Mouse (Mus musculus) layer of hippocampus, adult 18-20 months (tissue): ENCODE results near the gene Ramp3. TPM values are rescaled to one million over a fixed set of nuclear protein-coding genes. Genes with fewer than 3 reads are reported as not detected.

ENCODE experiments used
- total RNA-seq, 2 experiments: library from RNA; stranded (reverse); gene quantifications; 2 replicates each; pipeline ENCODE4 v1.2.3; 2021

Ramp3 gene
- total RNA-seq, 2 experiments from 2014 or later, result 6.6 to 7.3 TPM

Other genes with a start within 250 kb of the Ramp3 start
- 1,000 to 10,000 TPM; 1,682 to 1,687 TPM for gene Ppia, start 243.1 kb upstream of the Ramp3 start, total RNA-seq
- 10 to 100 TPM; 36.3 to 45.4 TPM for gene H2afv, start 214.1 kb upstream of the Ramp3 start, total RNA-seq
- gene Purb, start 182.6 kb upstream of the Ramp3 start, total RNA-seq, result 100 to 1,000 TPM; 229 to 239 TPM
- gene Myo1g, start 137.6 kb upstream of the Ramp3 start, total RNA-seq, result under 1 TPM; 0.43 to 0.57 TPM
- gene Ccm2, start 111.6 kb upstream of the Ramp3 start, total RNA-seq, result 10 to 100 TPM; 53.5 to 54.1 TPM
- gene Nacad, start 52.5 kb upstream of the Ramp3 start, total RNA-seq, result 10 to 100 TPM; 37.5 to 38.6 TPM
- 10 to 100 TPM; 42.6 to 46.8 TPM for gene Tbrg4, start 32.5 kb upstream of the Ramp3 start, total RNA-seq
- not detected for gene Wap, start 19.9 kb upstream of the Ramp3 start, total RNA-seq
- not detected for gene Gm11983, start 179.1 kb downstream of the Ramp3 start, total RNA-seq